8 mouse cellular contexts compared by ENCODE assay signal in genomic region chr4:54328711-54329427, GRCm38 (mm10).
A peak's percentile ranks its signal among the peaks of the same experiment; 100 is the strongest.
DNase-seq lines count a peak whose midpoint lies in the region.
"Had no signal": no experiment of that assay in that cellular context is flagged by ENCODE, and none has a peak within 500 bp of the region (broad histone marks: within the 10 kb centered on the region; RNA-seq: fewer than 3 reads in every experiment).

No protein-coding gene starts in this region.

- no peaks in the 10 kb centered on the region for H3K9me3 ChIP-seq in forebrain, embryonic 10.5 days
- H3K9me3 ChIP-seq: heart, embryonic 15.5 days had no signal

- H3K4me1 ChIP-seq in forebrain, embryonic 10.5 days = peaks cover 44% of the 10 kb centered on the region

- intact Hi-C loops in left cerebral cortex, postnatal 25 days (cut with DNase I) = loop anchor here (10.0 kb wide), 1 partner anchor 616 kb away; the partner anchor contains the start of gene Zfp462

- no peak overlapping the region for H3K4me3 ChIP-seq in forebrain, embryonic 10.5 days
- H3K4me3 ChIP-seq: heart, embryonic 15.5 days had no signal

- WGBS in forebrain, embryonic 10.5 days = 81% methylated on average over 17 of the region's 17 CpGs

- H3K27me3 ChIP-seq in forebrain, embryonic 10.5 days (ENCODE audit: poor library complexity, severe bottlenecking) = no peaks in the 10 kb centered on the region
- H3K27me3 ChIP-seq: heart, embryonic 15.5 days had no signal

- peak; percentile 18 for DNase-seq in right cerebral cortex, adult 18-20 months
- DNase-seq in right cerebral cortex, postnatal 36 days (ENCODE audit: low spot score in 2 of 2) = no peak
- DNase-seq in forebrain, embryonic 10.5 days (ENCODE audit: extremely low spot score, low spot score) = no peak
- peak; percentile 12 to 25 for DNase-seq in left cerebral cortex, postnatal 25 days (ENCODE audit: low spot score in 2 of 2)
- DNase-seq in spleen, adult 18-20 months = no peak
- no peak for DNase-seq in kidney, adult 8-10 months
- DNase-seq in heart, adult 9 months (ENCODE audit: low spot score in 2 of 2) = no peak

- H3K27ac ChIP-seq in forebrain, embryonic 10.5 days = peak overlapping the region; percentile 44; the same call in 1 of the 2 replicates
- H3K27ac ChIP-seq: heart, embryonic 15.5 days had no signal

- H3K36me3 ChIP-seq in forebrain, embryonic 10.5 days (replicated peaks) = no peaks in the 10 kb centered on the region
- H3K36me3 ChIP-seq: heart, embryonic 15.5 days had no signal

Comparison
In these comparisons a context has a peak if more than half of its experiments do, and no peak if none do; other contexts are left out.
1. DNase-seq: peak in right cerebral cortex, adult 18-20 months (single experiment) and left cerebral cortex, postnatal 25 days (2 of 2); none in right cerebral cortex, postnatal 36 days (0 of 2), forebrain, embryonic 10.5 days (single experiment), spleen, adult 18-20 months (0 of 2), kidney, adult 8-10 months (0 of 2) and heart, adult 9 months (0 of 2).